Mouse (Mus musculus) retina, postnatal 1 day (tissue): ENCODE measurements around the gene Ap3d1.

Experiments
- DNase-seq: peaks from one replicate; pipeline ENCODE4 v3.0.0-alpha.2; 2012

Ap3d1 gene

DNA sequence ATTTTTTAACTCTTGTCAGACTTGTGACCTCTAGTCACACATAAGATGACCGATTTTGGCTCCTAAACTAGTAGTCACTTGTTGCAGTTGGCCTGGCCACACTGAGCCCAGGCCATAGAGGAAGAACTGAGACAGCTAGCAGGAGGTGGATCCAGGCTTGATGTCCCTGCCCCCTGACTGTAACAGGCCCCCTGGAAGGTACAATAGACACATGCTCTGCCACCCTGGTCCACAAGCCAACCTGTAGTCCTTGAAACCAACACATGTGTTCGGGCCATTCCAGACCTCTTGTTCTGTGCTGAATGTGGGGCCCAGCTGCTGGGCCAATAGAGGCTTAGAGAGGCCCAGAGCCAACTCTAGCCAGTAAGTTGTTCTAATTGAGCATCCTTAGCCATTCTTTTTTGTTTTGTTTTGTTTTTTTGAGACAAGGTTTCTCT lies 61.8 kb downstream of the Ap3d1 start:
- no peak for DNase-seq

DNA sequence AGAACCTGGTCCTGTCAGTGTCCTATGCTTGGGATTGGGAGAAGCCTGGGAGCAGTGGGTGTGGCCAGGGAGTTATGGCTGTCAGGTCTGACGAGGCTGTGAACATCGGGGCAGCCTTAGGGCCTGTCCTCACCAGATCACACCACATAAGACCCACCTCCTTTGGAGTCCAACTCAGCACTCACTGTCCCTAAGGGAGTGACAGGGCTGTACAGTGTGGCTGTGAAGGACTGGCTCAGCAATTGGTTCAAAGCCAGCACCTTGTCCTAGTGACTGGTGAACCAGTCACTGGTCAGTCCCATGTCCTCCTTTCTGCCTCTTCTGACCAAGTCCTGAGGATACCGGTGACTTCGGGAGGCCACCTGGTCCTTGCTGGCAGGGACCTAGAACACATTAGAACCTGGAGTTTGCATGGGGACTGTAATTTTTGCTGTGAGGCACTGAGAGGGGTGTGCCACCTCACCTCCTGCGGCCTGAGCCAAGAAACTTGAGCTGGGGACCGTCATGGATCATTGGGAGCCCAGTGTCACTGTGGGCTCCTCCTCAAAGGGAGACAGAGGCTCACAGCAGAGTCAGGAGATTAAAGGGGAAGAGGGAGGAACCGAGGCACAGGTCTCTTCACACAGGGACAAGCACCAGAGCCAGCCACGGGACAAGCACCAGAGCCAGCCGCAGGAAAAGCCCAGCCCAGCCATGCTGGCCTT lies 62.4 kb downstream of the Ap3d1 start:
- peak; percentile 43 for DNase-seq

DNA sequence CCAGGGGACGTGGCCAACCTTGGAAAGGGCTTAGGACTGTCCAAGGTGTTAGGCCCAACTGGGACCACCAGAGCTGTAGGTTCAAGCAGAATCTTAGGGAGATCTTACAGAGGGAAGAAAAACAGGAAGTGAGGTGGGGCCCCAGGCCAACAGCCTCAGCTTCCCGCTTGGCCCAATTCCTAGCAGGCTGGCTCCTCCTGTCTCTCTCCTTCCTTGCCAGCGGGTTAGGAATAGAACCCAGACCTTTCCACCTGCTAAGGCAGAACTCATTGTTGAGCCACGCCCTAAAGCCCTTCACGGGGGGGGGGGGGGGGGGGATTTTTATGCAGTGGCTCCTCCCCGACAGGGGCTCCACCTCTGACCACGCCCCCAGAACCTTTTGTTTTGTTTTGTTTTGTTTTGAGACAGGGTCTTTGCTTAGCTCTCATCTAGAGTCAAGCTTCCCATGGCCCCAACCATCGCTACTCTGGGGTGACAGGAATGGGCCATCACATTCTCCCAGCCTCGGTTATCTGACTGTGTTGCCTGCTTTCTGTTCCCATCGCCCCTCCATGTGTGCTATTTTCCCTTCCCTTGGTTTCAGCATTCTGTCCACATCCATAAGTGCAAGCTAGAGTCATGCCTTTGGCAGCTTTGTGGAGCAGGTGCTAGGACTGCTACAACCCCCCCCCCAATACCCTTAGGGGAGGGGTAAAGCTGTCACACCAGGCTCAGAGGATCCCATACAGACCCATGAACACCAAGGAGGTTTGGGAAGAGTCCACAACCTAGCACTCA lies 63.3 kb downstream of the Ap3d1 start:
- peak; percentile 47 for DNase-seq

DNA sequence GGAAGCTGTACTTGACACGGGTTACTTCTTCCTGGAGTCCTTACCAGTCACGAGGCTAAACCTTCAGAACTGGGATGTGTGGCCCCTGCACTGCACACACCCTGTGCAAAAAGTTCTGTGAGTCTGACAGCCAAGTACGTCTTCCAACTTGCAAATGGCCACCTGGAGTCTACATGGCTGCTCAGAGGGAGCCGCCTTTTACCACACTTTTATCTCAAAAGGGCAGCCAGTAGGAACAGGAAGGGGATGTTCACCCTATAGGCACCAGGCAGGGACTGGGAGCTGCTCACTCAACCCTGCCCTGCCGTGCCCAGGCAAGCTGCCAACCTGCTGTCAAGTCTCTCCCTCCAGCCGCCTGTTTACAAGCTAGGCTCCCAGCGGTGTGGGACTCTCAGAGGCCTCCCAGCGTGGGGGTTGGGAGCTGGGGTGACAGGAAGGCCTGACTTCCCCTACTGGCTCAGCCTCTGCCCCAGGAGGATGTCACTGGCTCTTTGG lies 64.1 kb downstream of the Ap3d1 start, which contains the start of gene Mknk2:
TSS of gene Mknk2 (minus strand) at position 171 of the 495 bp plus-strand sequence.
- DNase-seq: peak; percentile 94

DNA sequence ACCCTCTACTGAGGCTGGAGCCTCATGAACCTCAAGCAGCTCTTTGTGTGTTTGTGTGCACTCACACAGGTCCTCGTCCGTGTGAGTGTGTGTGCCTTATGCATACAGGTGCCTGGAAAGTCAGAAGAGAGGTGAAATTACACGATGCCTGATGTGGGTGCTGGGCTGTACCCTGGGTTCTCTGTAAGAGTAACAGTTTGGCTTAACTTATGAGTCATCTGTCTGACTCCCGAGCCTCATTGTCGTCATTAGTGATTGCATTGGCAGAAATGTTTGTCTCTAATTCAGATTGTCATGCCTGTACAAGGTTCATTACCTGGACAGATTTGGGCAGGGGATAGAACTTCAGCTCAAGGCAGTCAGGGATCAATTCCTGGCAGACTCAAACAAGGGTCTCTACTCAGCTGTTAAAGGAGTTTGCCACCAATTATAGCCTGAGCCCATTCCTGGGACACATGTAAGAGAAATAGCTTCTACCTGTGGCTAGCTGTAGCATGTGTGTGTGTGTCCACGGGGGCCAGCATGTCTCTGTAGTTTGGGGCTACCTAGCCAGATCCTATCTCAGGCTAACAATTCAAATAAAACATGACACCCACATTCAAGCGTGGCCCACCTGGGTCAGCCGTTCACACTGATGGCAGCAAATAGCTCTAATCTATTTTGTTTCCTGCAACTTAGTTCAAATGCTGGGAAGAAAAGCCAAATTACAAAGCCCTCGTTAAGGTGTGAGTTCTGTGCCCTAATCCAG lies 64.8 kb downstream of the Ap3d1 start:
- DNase-seq: no peak

DNA sequence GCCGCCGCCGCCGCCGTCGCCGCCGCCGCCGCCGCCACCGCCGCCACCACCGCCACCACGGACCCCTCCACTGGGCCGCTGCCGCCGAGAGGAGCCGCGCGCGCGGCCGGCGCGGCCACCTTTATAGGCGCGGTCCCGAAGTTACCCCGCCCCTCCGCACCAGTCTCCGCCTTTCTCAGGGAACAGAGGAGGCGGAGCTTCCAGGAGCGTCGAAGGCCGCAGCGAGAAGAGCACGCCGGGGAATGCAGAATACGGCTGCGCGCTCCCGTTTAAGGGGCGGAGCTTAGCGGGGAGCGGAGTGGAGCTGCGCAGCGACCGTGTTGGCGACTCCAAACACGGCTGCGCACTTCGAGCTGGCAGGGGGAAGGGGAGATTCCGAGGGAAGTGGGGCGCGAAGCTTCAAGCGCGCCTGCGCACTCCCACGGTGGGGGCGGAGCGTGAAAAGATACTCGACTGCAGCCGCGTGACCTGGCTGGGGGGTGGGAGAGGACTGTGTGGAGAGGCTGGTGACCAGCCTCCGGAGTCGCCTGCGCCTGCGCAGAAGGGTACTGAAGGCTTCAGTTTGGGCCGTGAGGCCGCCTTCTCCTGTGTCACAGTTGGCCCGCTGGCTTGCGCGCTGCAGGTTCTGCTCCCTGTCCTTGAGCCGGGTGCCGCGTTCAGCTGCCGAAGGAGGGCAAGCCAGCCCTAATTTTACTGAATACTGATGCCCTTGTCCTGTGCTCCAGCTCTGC lies 65.7 kb downstream of the Ap3d1 start:
- DNase-seq: peak; percentile 100

DNA sequence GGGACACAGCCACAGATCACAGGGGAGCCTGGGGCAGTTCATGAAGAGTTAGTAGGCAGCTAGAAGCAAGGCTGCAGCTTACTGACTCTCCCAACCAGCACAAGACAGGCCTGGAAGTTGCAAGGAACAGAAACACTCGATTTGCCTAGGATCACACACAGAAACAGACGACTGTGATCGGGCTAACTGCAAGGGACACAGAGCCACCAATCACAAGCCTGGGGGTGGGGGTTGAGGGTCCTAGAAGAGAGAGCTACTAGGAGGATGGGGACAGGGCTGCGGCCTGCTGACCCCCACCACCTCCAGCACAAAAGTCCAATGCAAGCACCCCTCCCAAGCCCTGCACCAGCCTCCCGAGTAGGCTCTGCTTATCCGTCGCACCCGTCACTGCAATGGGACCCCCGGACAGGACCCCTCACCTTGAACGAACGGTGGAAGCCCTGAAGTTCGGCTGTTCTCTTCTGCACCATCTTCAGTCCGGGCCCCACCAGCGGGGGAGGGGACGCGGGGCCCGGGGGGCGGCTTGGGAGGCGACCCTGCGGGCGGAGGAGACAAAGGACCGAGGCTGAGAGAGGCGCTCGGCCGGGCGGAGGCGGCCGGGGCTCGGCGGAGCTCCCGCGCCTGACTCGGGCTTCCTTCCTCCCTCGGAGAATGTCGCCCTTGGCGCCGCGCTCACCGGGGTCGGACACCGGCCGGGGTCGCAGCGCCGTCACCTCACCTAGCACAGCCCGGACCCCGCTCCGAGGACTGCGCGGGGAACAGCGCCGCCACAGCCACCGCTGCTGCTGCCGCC lies 66.5 kb downstream of the Ap3d1 start:
- DNase-seq: peak; percentile 49

DNA sequence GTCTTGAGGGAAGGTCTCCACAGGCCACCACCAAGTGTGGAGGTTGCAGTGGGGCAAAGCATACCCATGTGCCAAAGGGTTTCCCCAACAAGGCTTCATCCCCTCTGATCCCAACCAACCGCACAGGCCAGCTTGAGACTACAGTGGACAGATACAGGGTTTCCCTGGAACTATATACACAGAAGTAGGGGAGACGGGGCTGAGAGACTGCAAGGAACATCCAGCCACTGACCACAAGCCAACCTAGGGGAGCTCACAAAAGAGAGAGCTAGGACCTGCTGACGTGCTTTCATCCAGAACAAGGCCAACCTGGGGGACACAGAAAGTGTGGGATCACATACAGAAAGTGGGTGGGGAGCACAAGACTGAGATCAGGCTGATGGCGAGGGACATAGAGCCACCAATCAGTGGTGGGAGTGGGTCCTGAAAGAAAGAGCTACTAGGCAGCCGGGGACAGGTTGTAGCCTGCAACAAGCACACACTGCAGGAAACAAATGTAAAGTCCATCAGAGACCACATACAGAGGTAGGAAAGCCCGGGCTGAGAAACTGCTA lies 67.1 kb downstream of the Ap3d1 start:
- no peak for DNase-seq

DNA sequence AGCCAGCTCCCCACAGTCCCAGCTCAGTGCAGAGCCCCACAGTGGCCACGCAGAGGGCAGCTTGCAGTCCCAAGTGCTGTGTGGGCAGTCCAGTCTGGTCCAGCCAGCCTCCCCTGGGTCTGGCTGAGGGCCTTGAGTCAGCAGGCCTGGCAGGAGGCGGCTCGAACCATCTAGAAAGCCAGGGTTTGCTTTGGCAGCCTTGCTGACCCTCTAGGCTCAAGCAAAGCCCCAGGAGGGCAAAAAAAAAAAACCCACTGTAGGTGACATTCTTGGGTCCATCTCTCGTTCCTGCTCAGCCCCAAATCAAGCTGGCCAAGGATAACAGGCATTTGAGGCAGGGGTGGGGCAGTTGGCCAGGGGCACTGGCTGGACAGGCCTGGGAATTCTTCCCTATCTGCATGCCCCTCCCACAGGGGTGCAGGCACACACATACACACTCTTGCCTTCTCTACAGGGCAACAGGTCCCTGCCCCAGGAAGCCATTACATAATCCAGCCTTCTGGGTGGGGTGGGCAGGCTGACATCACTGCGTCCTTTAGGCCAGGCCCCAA lies 67.8 kb downstream of the Ap3d1 start:
- no peak for DNase-seq

DNA sequence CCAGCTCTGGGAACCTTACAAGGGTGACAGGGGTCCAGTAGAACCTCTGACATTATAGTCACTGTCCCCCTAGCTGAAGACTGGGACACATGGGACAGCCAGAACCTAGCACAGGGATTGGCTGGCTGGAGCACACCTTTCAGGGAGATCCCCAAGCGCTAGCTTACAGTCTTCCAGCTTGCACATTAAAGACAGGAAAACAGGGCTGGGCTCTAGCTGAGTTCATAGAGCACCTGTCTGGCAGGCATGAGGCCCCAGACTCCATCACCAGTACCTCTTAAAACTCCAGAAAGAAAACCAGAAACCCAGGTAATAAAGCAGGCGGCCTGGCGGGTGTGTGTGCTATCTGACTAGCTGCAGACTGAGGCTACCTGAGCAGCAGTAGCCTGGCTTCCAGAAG lies 68.4 kb downstream of the Ap3d1 start:
- no peak for DNase-seq

DNA sequence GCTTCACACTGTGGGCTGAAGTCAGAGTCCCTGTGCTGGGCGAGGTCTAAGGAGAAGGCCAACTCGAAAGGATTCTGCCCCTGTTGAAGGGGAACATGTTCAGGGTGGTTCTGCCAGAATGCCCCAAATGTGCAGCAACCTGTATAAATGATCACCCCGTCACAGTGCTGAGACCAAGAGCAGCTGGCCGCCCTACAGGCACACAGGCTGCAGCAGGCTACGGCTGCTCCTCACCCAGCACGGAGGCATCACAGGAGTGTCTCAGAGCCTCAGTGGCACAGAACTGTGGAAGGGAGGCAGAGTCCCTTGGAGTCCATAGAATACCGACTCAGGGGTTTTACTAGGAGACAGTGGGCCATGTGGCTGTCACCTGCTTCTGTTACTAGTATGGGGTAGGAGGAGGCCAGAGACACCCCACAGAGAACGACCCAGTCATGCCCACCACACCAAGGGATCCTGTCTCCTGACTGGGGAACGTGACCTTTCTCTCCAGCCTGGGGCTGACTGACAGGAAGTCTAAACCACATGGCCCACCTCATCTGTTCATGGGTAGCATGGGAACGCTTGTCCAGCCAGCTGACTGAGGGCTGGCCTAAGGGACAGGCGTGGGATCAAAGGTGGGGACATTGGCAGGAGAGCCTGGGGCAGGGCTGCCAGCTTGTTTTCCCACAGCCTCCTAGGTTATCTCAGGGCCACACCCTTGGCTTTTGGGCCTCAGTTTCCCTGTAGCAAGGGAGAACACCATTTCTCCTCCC lies 70.0 kb downstream of the Ap3d1 start:
- no peak for DNase-seq

DNA sequence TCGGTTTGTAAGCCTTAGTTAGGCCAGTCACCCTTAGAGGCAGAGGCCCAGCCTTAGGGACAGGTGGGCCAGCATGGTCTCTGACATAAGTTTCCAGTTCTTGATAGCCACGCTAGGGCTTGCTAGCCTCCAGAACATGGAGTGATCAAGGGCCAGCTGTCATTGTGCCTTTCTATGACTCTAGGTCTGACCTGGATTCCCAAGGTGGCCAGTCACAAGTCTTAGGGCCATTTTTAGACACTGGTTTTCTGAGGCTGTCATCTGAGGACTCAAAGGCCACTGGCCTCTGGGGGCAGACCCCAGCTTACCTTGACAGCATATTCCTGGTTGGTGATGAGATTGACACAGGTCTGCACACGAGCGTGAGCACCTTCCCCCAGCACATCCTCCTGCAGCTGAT lies 70.8 kb downstream of the Ap3d1 start:
- DNase-seq: no peak

DNA sequence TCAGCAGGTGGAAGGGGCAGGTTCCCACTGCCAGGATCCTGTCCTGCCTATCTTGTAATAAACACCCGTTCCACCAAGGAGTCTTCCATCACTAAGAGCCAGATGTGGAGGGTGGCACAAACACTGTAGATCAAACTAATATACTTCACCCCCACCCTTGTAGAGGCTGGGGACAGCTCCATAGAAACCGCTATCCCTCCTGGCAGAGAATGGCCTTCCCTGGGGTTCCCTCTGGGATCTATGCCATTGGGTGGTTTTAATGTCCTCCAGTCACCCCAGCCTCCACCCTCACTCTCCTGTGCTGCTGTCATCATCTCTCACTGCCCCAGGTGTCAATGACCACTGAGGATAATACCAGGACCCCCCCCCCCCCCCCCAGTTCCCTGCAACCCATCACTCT lies 71.5 kb downstream of the Ap3d1 start:
- DNase-seq: no peak

DNA sequence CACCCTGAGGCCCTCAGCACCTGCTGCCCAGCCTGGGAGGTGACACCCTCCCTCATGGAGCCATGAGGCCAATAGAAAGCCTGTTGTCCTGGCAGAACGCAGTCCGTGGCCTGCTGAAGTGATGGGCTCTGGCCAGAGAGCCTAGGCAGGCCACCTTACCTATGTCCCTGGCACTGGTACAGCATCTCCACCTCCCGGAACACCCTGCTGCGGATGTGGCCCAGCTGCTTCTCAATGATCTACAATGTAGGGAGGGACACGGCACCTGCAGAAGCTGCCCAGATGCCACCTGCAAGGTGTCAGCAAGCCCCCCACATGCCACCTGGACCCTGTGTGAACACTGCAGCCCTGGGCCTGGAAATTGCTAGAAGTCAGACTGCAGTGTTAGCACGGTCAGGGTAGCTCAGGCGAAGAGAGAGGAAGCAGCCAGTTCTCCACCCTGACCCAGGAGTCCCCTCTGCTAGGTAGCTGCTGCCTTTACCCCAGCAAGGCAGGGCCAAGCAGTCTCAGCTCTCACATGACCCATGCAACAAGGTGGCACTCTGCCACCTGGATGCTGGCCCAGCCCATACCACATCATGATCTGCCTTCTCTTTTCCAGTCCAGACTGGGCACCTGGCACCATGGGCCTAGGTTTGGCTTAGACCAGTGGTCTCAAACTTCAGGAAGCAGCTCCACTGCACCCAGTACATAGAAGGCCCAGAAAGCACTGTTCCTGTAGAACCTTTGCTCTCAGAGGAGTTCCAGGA lies 72.2 kb downstream of the Ap3d1 start:
- DNase-seq: no peak

DNA sequence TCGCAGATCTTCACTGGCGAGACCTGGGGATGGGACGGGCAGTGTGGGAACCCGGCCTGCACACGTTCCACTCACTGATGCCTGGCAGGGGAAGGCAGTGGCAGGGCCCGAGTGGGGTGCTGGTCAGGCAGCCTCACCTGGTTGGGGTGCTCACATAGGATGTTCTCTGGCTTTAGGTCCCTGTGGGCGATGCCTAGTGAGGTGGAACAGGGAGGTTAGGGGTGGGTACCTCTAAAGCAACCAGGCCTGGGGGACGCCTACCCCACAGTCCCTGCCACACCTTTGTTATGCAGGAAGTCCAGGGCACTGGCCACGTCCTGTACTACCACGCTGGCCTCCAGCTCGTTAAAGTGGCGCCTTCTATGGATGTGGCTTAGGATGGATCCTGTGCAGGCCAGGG lies 73.0 kb downstream of the Ap3d1 start:
- DNase-seq: no peak

DNA sequence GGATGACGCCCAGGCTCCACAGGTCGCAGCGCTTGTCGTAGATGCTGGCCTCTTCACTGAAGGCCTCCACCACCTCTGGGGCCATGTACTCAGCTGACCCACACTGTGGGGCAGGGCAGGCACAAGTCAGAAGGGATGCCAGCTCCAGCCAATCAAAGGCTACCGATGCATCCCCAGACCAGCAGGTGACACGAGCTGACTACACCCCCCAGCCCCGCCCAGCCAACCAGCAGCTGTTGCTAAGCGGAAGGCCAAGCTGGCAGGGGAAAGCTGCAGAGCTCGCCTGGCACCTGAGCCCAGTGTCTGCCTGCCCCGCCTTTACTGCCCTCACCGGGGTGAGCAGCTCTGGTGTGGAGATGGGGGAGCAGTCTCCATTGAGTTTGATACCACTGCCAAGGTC lies 73.5 kb downstream of the Ap3d1 start:
- DNase-seq: no peak

DNA sequence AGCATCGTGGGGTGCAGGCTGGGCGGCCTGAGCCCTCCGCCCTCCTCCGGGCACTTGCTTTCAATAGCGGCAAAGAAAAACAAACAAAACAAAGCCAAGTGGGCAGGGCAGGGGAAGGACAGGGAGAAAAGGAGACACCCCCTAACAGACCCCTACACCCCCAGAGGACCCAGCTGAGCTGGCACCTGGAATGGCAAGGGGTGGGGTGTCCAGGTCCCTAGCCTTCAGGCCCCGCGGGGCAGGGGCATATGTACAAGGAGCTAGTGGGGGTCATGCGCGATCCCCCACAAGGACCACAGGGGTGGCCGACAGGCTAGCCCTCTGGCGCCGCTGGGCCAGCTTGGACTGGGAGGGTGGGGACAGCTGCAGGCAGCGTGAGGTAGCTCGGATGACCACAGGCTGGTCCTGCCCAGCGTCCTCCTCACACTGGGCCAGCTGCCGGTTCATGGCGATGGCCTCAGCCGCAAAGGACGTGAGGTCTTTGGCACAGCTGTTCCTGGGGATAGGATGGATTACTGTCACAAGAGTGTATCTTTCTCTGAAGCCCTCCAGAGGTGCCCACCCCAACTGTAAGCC lies 75.1 kb downstream of the Ap3d1 start:
- DNase-seq: no peak

DNA sequence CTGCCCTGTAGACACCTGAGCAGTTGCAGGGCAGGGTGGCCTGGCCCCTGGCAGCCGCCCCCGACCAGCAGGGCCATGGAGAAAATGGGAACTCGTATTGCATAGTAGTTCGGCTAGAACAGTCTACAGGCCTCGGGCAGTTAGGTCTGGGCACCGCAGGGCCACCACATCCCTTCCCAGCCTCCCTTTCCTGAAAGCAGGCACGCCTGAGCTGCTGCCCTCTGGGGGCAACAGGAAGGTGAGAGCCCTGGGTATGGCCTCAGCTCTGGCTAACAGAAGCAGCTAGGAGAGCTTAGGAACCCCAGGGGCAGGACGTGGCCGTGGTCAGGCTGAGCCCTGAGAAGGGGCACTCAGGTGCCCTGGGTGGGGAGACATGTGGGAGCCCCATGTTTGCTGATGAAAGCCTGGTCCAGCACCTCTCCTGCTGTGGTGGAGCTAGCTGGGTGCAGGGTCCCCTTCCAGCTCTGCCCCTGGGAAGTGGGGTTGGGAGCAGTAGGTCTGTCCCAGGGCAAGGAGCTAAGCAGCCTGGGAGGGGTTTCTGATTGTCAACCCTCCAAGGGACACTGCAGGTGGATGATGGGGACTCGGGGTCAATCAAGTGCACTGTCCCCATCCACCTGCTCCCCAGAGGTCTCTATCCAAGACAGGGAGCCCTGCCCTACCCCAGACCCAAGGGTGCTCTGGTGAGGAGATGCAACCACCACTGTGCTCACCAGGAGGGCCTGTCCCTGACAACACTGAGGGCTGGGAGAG lies 75.9 kb downstream of the Ap3d1 start:
- DNase-seq: no peak

DNA sequence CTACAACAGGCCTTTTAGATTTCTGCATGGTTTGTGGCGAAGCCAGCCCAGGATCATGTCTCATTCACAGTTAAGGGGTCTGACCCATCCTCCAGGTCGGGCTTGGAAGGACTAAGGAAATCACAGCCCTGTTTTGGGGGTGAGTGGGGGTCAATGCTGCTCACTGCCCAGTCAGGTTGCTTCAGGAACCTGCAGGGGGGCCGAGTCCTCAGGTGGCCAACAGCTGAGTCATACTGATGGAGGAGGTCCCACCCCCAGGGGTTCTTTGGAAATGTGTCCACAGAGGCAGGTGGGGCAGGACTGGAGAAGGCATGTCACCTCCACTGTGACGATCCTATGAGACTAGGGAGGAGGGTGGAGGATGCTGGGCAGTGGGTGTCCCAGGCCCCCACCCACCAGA lies 76.6 kb downstream of the Ap3d1 start:
- no peak for DNase-seq
